Mouse (Mus musculus) olfactory bulb, adult 2 months (tissue): ENCODE results near the gene Rab1b.

Source experiments
- CTCF ChIP-seq: fragments of 200-500 bp; IDR thresholded peaks from 2 replicates; pipeline ENCODE4 v1.5.1; 2012; ENCODE audit warnings: low read depth, mild to moderate bottlenecking, low read length, moderate library complexity; ENCODE audit not compliant: insufficient read depth
- POLR2A ChIP-seq: fragments of 200-500 bp; IDR thresholded peaks from 2 replicates; pipeline ENCODE4 v1.6.1; 2012; ENCODE audit warnings: mild to moderate bottlenecking, low read depth, low read length, moderate library complexity; ENCODE audit not compliant: insufficient read depth

DNA sequence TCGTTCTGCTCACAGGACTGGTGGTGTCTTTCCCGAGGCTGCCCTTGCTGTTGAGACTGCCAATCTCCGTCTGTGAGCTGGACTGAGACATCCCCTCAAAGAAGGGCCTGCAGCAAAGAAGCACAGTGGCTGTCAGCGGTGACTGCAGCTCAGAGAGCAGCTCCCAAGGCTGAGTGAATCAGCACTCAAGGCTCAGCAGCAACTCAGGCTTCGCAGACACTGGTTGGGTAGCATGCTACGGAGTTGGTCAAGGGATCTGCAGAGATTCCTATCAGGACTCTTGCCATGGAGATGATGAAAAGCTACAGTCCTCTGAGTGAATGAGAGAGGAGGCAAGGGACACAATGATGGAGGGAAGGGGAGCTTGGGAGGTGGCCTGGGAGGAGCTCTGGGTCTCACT is 45.4 kb upstream of the Rab1b start:
- no peak for TF ChIP-seq CTCF
- TF ChIP-seq POLR2A: no peak
